Mouse (Mus musculus) urinary bladder, adult 2 months (tissue): Measurements from ENCODE around the gene Nkpd1. TPM values are rescaled to one million over a fixed set of nuclear protein-coding genes. Genes with fewer than 3 reads are reported as not detected.

Source experiments
- polyA plus RNA-seq: library from polyadenylated mRNA; depleted of rRNA; stranded (reverse); fragments of >200 nt; gene quantifications from 2 replicates; pipeline ENCODE4 v1.2.3, GENCODE M21; 2012; rRNA removed

Nkpd1 gene
- polyA plus RNA-seq, 1 experiment, result 1.6 TPM

Other genes starting within 250 kb of the Nkpd1 start
- gene Vasp, start 246.0 kb upstream of the Nkpd1 start, polyA plus RNA-seq, result 133 and 146 TPM in 2 replicates
- 0.04 and 0.29 TPM in 2 replicates for gene Ppm1n, start 237.8 kb upstream of the Nkpd1 start, polyA plus RNA-seq
- gene Rtn2, start 235.2 kb upstream of the Nkpd1 start, polyA plus RNA-seq, result 36.2 and 45.7 TPM in 2 replicates
- gene Fosb, start 207.8 kb upstream of the Nkpd1 start, polyA plus RNA-seq, result 1.5 and 2.6 TPM in 2 replicates
- gene Ercc1, start 173.1 kb upstream of the Nkpd1 start, polyA plus RNA-seq, result 42.3 and 47.5 TPM in 2 replicates
- 8.9 and 9.8 TPM in 2 replicates for gene Cd3eap, start 158.4 kb upstream of the Nkpd1 start, polyA plus RNA-seq
- gene Ppp1r13l, start 158.1 kb upstream of the Nkpd1 start, polyA plus RNA-seq, result 16.5 and 19.6 TPM in 2 replicates
- gene Ercc2, start 135.8 kb upstream of the Nkpd1 start, polyA plus RNA-seq, result 23.8 and 24.5 TPM in 2 replicates
- 6.5 and 7.9 TPM in 2 replicates for gene Klc3, start 113.7 kb upstream of the Nkpd1 start, polyA plus RNA-seq
- 417 and 477 TPM in 2 replicates for gene Ckm, start 113.1 kb upstream of the Nkpd1 start, polyA plus RNA-seq
- gene Mark4, start 59.0 kb upstream of the Nkpd1 start, polyA plus RNA-seq, result 13.3 and 19.4 TPM in 2 replicates
- 8.4 and 10.2 TPM in 2 replicates for gene Exoc3l2, start 54.5 kb upstream of the Nkpd1 start, polyA plus RNA-seq
- 6.6 and 7.4 TPM in 2 replicates for gene Bloc1s3, start 9.5 kb upstream of the Nkpd1 start, polyA plus RNA-seq
- gene Trappc6a, start 9.4 kb upstream of the Nkpd1 start, polyA plus RNA-seq, result 58.7 and 77.3 TPM in 2 replicates
- 61.4 and 64.8 TPM in 2 replicates for gene Ppp1r37, start 45.2 kb downstream of the Nkpd1 start, polyA plus RNA-seq
- gene Zfp296, start 59.4 kb downstream of the Nkpd1 start, polyA plus RNA-seq, result 6.2 and 7.0 TPM in 2 replicates
- gene Gemin7, start 59.8 kb downstream of the Nkpd1 start, polyA plus RNA-seq, result 69.0 TPM in 2 replicates
- 68.9 and 76.5 TPM in 2 replicates for gene Clasrp, start 86.6 kb downstream of the Nkpd1 start, polyA plus RNA-seq
- 22.5 and 23.5 TPM in 2 replicates for gene Relb, start 111.6 kb downstream of the Nkpd1 start, polyA plus RNA-seq
- gene Clptm1, start 147.2 kb downstream of the Nkpd1 start, polyA plus RNA-seq, result 54.8 and 64.2 TPM in 2 replicates
- 0.86 and 1.1 TPM in 2 replicates for gene Apoc2, start 160.1 kb downstream of the Nkpd1 start, polyA plus RNA-seq
- not detected in 2 replicates for gene Gm44805, start 163.6 kb downstream of the Nkpd1 start, polyA plus RNA-seq
- gene Apoc4, start 163.6 kb downstream of the Nkpd1 start, polyA plus RNA-seq, result 0.19 and 0.28 TPM in 2 replicates
- 54.0 and 72.3 TPM in 2 replicates for gene Apoc1, start 174.8 kb downstream of the Nkpd1 start, polyA plus RNA-seq
- gene Apoe, start 181.3 kb downstream of the Nkpd1 start, polyA plus RNA-seq, result 1,139 and 1,516 TPM in 2 replicates
- 50.6 and 62.6 TPM in 2 replicates for gene Tomm40, start 197.6 kb downstream of the Nkpd1 start, polyA plus RNA-seq
- gene Nectin2, start 232.6 kb downstream of the Nkpd1 start, polyA plus RNA-seq, result 37.9 and 38.6 TPM in 2 replicates